ENCODE assay signal across 13 mouse cellular contexts in genomic region chr11:85571040-85571439, GRCm38 (mm10).
A peak's percentile ranks its signal among the peaks of the same experiment; 100 is the strongest.
DNase-seq lines count a peak whose midpoint lies in the region; ATAC-seq and TF ChIP-seq lines count a peak whose summit lies in the region.
"Had no signal": no experiment of that assay in that cellular context is flagged by ENCODE, and none has a peak within 500 bp of the region (broad histone marks: within the 10 kb centered on the region; RNA-seq: fewer than 3 reads in every experiment).

No protein-coding gene starts in this region.

- H3K27ac ChIP-seq in hindbrain, embryonic 10.5 days = peak overlapping the region; percentile 45; the same call in 1 of the 2 replicates
- no peak overlapping the region for H3K27ac ChIP-seq in hindbrain, embryonic 13.5 days
- peak overlapping the region; percentile 58; the same call in 1 of the 2 replicates for H3K27ac ChIP-seq in lung, embryonic 14.5 days (ENCODE audit: low read depth)
- H3K27ac ChIP-seq: forebrain, embryonic 15.5 days; intestine, embryonic 15.5 days; limb, embryonic 15.5 days had no signal

- no peaks in the 10 kb centered on the region for H3K36me3 ChIP-seq in hindbrain, embryonic 10.5 days
- H3K36me3 ChIP-seq in hindbrain, embryonic 13.5 days = no peaks in the 10 kb centered on the region
- H3K36me3 ChIP-seq in lung, embryonic 14.5 days (ENCODE audit: insufficient read depth) = no peaks in the 10 kb centered on the region
- H3K36me3 ChIP-seq: forebrain, embryonic 15.5 days; intestine, embryonic 15.5 days; limb, embryonic 15.5 days had no signal

- H3K4me2 ChIP-seq in hindbrain, embryonic 13.5 days = no peak overlapping the region
- no peak overlapping the region for H3K4me2 ChIP-seq in lung, embryonic 14.5 days
- H3K4me2 ChIP-seq: forebrain, embryonic 15.5 days; intestine, embryonic 15.5 days; limb, embryonic 15.5 days; midbrain, embryonic 11.5 days had no signal

- no peak overlapping the region for H3K9ac ChIP-seq in hindbrain, embryonic 13.5 days
- H3K9ac ChIP-seq in lung, embryonic 14.5 days = no peak overlapping the region
- H3K9ac ChIP-seq: forebrain, embryonic 15.5 days; intestine, embryonic 15.5 days; limb, embryonic 15.5 days had no signal

- no peak for ATAC-seq in hindbrain, embryonic 13.5 days (ENCODE audit: low FRiP score)
- no peak for ATAC-seq in lung, embryonic 14.5 days (ENCODE audit: insufficient read depth)
- ATAC-seq: forebrain, embryonic 15.5 days; intestine, embryonic 15.5 days had no signal

- H3K4me1 ChIP-seq in hindbrain, embryonic 10.5 days (replicated peaks) = peaks cover 49% of the 10 kb centered on the region
- H3K4me1 ChIP-seq in hindbrain, embryonic 13.5 days (replicated peaks) = 0 out of 2 replicates have a peak, but pooled peaks cover 7% of the 10 kb centered on the region
- peaks cover 24% of the 10 kb centered on the region for H3K4me1 ChIP-seq in lung, embryonic 14.5 days (ENCODE audit: insufficient read depth)
- H3K4me1 ChIP-seq: forebrain, embryonic 15.5 days; limb, embryonic 15.5 days had no signal

- no peak overlapping the region for H3K4me3 ChIP-seq in hindbrain, embryonic 10.5 days
- H3K4me3 ChIP-seq in hindbrain, embryonic 13.5 days = no peak overlapping the region
- no peak overlapping the region for H3K4me3 ChIP-seq in lung, embryonic 14.5 days (ENCODE audit: low read depth, low read length)
- H3K4me3 ChIP-seq: forebrain, embryonic 15.5 days; intestine, embryonic 15.5 days; limb, embryonic 15.5 days had no signal

- no peaks in the 10 kb centered on the region; the same call in 1 of the 2 replicates for H3K27me3 ChIP-seq in hindbrain, embryonic 10.5 days (ENCODE audit: insufficient read depth, poor library complexity, severe bottlenecking)
- no peaks in the 10 kb centered on the region for H3K27me3 ChIP-seq in hindbrain, embryonic 13.5 days
- H3K27me3 ChIP-seq in lung, embryonic 14.5 days (ENCODE audit: insufficient read depth, low read length) = no peaks in the 10 kb centered on the region
- H3K27me3 ChIP-seq: CH12.LX; forebrain, embryonic 15.5 days; intestine, embryonic 15.5 days; limb, embryonic 15.5 days had no signal

- TF ChIP-seq CTCF in lung, embryonic 14.5 days (IDR thresholded peaks at IDR 0.05; ENCODE audit: low read depth) = no peak

- no peak for DNase-seq in hindbrain, embryonic 10.5 days (ENCODE audit: low spot score)
- no peak for DNase-seq in lung, embryonic 14.5 days
- no peak for DNase-seq in lung, postnatal 4 days
- peak; percentile 12 for DNase-seq in embryo, embryonic 10.5 days (ENCODE audit: low spot score)
- peak; percentile 9 for DNase-seq in lung, postnatal 25 days (ENCODE audit: low spot score)
- no peak for DNase-seq in urinary bladder, postnatal 10 days (ENCODE audit: low spot score)
- DNase-seq: cerebellum, adult 11 months had no signal

- WGBS in hindbrain, embryonic 10.5 days = 35% methylated on average over 3 of the region's 3 CpGs
- WGBS in hindbrain, embryonic 13.5 days = 23% methylated on average over 3 of the region's 3 CpGs
- 49% methylated on average over 3 of the region's 3 CpGs for WGBS in lung, embryonic 14.5 days

- no peaks in the 10 kb centered on the region for H3K9me3 ChIP-seq in hindbrain, embryonic 10.5 days
- no peaks in the 10 kb centered on the region for H3K9me3 ChIP-seq in hindbrain, embryonic 13.5 days
- H3K9me3 ChIP-seq in lung, embryonic 14.5 days (ENCODE audit: low read depth, low read length) = no peaks in the 10 kb centered on the region
- H3K9me3 ChIP-seq: forebrain, embryonic 15.5 days; intestine, embryonic 15.5 days; limb, embryonic 15.5 days had no signal

Comparison
In these comparisons a context has a peak if more than half of its experiments do, and no peak if none do; other contexts are left out.
1. DNase-seq: peak in embryo, embryonic 10.5 days (single experiment) and lung, postnatal 25 days (single experiment); none in hindbrain, embryonic 10.5 days (single experiment), lung, embryonic 14.5 days (single experiment), lung, postnatal 4 days (0 of 2) and urinary bladder, postnatal 10 days (single experiment).